Mouse (Mus musculus) hindbrain, embryonic 16.5 days (tissue): Measurements from ENCODE around the gene Gna13. TPM values are rescaled to one million over a fixed set of nuclear protein-coding genes. Genes with fewer than 3 reads are reported as not detected.

Source experiments
- ATAC-seq: fragments of 200-750 bp; cut with Nextera tagmentation; 2 replicates; pipeline ENCODE4 v1.8.0; 2017; ENCODE audit warnings: moderate TSS enrichment, moderate library complexity
- H3K27ac ChIP-seq: fragments of 300-500 bp; sonication (generic); 2 replicates; pipeline ENCODE4 v1.5.1; 2014; ENCODE audit warnings: low read depth, mild to moderate bottlenecking, control low read depth, low read length, moderate library complexity
- H3K27me3 ChIP-seq: fragments of 300-500 bp; sonication (generic); replicated peaks from 2 replicates; pipeline ENCODE4 v1.6.1; 2014; ENCODE audit warnings: low read length; ENCODE audit not compliant: control insufficient read depth, insufficient read depth
- H3K36me3 ChIP-seq: fragments of 300-500 bp; sonication (generic); 2 replicates; pipeline ENCODE4 v1.6.1; 2014; ENCODE audit warnings: mild to moderate bottlenecking, low read length, moderate library complexity, mixed read lengths; ENCODE audit not compliant: control insufficient read depth, insufficient read depth
- H3K4me1 ChIP-seq: fragments of 300-500 bp; sonication (generic); 2 replicates; pipeline ENCODE4 v1.6.1; 2014; ENCODE audit warnings: low read depth, low read length; ENCODE audit not compliant: control insufficient read depth, insufficient read depth
- H3K4me2 ChIP-seq: fragments of 300-500 bp; sonication (generic); 2 replicates; pipeline ENCODE4 v1.6.1; 2014; ENCODE audit warnings: mild to moderate bottlenecking, low read length, control low read depth, moderate library complexity
- H3K4me3 ChIP-seq: fragments of 300-500 bp; sonication (generic); 2 replicates; pipeline ENCODE4 v1.5.1; 2014; ENCODE audit warnings: mild to moderate bottlenecking, low read length, control low read depth, moderate library complexity
- H3K9ac ChIP-seq: fragments of 300-500 bp; sonication (generic); 2 replicates; pipeline ENCODE4 v1.6.1; 2014; ENCODE audit warnings: low read depth, mild to moderate bottlenecking, control low read depth, low read length, moderate library complexity
- H3K9me3 ChIP-seq: fragments of 300-500 bp; sonication (generic); 2 replicates; pipeline ENCODE4 v1.6.1; 2014; ENCODE audit warnings: mild to moderate bottlenecking, low read length, moderate library complexity; ENCODE audit not compliant: control insufficient read depth
- WGBS: fragments of 180-500 bp; shearing (Covaris S2); extraction: QIAGEN DNeasy Blood & Tissue Kit; methylation state at CpG from one replicate; pipeline ENCODE4 v1.1.7; 2014; 5-methylcytosine and 5-hydroxymethylcytosine counted together
- polyA plus RNA-seq: library from polyadenylated mRNA; unstranded; fragments of >200 nt; fragmentation: Nextera tagmentation; extraction: Ambion mirVana; gene quantifications from 2 replicates; pipeline ENCODE4 v1.2.1, GENCODE M21; 2015

Gene Gna13
- polyA plus RNA-seq, 1 experiment from 2014 or later, result 21.3 TPM

DNA sequence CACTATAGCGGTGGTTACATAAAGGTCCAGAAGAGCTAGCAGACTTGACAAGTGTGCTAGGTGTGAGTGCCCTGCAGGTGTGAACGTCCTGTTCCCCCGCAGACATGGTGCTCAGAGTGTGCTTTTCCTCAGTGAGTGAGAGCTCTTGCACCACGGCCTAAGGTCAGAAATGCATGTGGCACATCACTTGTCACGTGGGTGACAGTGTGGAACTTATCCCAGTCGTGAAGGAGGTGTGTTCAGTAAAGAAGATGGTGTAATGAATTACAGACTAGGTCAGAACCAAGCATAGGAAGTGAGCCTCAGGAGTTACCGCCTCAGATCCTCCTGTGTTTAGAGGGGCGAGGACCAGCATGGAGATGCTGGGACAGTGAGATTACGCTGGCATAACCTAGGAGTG lies 32.7 kb downstream of the Gna13 start:
- Histone ChIP-seq H3K36me3 (peaks cover 14% of the 10 kb centered on the region), H3K9me3 (no peaks in the 10 kb centered on the region), H3K4me3 (no peak overlapping the region), H3K4me1 (no peaks in the 10 kb centered on the region; the same call in 1 of the 2 replicates), H3K9ac (no peak overlapping the region), H3K27me3 (no peaks in the 10 kb centered on the region), H3K27ac (no peak overlapping the region), H3K4me2 (no peak overlapping the region)
- no peak for ATAC-seq
- 90% methylated on average over 9 of the region's 9 CpGs for WGBS

DNA sequence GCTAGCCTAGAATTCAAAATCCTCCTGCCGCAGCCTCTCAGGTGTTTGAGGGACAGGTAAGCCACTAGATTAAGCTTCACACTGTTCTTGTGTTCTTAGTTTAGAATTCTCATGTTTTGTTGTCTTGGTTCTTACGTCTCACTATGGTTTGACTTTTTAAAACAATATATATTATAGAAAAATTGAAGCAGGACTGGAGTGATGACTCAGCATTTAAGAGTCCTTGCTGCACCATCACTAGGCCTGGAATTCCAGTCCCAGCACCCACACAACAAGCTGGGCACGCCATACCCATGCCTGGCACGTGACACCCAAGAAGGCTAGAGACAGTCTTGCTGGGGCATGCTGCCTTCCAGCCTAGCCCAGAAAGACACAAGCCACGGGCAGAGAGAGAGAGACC lies 43.8 kb downstream of the Gna13 start:
- Histone ChIP-seq H3K4me2 (no peak overlapping the region), H3K4me3 (no peak overlapping the region), H3K9me3 (no peaks in the 10 kb centered on the region), H3K27ac (no peak overlapping the region), H3K9ac (no peak overlapping the region), H3K4me1 (no peaks in the 10 kb centered on the region), H3K36me3 (no peaks in the 10 kb centered on the region), H3K27me3 (no peaks in the 10 kb centered on the region)
- WGBS, result 90% methylated on average over 5 of the region's 5 CpGs
- ATAC-seq, result no peak

DNA sequence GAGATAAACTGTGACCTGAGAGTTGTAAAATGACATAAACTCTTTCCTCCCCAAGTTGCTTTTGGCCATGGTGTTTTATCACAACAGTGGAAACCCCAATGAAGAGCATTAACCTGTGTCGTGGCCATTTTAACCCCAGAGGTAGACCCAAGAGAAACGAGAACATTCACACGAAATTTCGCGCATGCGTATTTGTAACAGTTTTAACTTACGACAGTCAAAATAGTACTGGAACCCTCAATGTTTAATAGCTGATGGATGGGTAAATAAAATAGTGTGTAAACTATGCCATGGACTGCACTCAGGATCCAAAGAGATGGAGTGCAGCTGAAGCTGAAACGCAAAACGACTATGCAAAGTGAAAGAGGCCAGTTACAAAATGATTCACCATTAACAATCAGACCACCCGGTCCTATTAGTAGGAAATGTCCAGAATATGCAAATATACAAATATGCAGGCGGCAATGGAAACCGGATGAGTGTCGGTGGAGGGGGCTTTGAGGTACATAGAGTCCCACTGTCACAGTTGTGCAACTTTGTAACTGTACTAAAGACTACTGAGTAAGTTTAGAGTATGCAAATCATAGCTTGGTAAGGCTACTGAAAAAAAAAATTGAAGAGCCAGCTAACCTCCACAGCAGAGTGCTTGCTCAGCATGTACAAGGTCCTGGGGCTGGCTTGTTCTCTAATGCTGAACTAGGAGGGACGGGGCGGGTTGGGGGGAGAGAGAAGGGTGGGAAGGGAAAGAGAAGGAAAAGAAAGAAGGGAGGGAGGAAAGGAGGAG lies 47.8 kb downstream of the Gna13 start:
- no peak overlapping the region for H3K9ac ChIP-seq
- no peaks in the 10 kb centered on the region for H3K4me1 ChIP-seq
- no peaks in the 10 kb centered on the region for H3K36me3 ChIP-seq
- no peak overlapping the region for H3K4me3 ChIP-seq
- no peaks in the 10 kb centered on the region for H3K27me3 ChIP-seq
- H3K27ac ChIP-seq, result no peak overlapping the region
- H3K4me2 ChIP-seq, result no peak overlapping the region
- 92% methylated on average over 15 of the region's 15 CpGs for WGBS
- no peak for ATAC-seq
- H3K9me3 ChIP-seq, result no peaks in the 10 kb centered on the region

DNA sequence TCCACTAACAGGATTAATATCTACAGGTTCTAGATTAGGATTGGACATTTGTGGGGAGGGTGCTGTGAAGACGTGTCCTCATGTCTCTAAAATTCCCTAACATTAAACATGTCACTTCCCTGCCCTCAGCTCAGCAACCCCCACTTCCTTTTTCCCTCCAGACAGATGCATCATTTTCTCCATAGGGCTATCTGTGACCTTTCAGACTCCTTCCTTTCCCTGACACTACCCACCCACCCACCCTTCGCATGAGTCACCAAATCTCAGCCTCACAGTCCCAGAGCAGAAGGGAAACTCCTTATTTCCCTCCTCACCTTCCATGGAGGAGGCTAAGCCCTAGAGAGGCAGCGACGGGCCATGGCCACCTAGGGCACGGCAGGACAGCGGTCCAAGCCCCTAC lies 51.0 kb downstream of the Gna13 start, which contains the start of gene 9930022D16Rik:
Gene 9930022D16Rik (plus strand): TSS at position 301 of the 400 bp plus-strand sequence.
- Histone ChIP-seq H3K4me1 (no peaks in the 10 kb centered on the region), H3K36me3 (no peaks in the 10 kb centered on the region), H3K27me3 (no peaks in the 10 kb centered on the region), H3K9ac (no peak within 1 kb of the TSS), H3K4me3 (no peak within 1 kb of the TSS), H3K4me2 (no peak within 1 kb of the TSS), H3K9me3 (no peaks in the 10 kb centered on the region), H3K27ac (no peak within 1 kb of the TSS)
- WGBS, result 94% methylated on average over 6 of the region's 6 CpGs
- no peak for ATAC-seq

DNA sequence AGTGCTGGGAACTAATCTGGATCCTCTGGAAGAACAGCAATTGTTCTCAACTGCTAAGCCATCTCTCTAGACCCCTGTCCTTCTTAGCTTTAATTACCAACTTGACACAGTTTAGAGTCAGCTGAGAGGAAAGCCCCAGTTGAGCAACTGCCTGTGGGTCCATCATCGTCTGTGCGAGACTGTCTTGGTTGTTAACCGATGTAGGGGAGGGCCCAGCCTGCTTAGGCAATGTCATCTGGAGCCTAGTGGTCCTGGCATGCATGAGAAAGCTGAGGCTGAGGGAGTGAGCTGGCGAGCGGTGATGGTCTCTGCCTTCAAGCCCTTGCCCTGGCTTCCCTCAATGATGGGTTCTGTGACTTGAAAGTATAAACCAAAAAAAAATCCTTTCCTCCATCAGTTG lies 52.2 kb downstream of the Gna13 start:
- H3K4me2 ChIP-seq, result no peak overlapping the region
- H3K27me3 ChIP-seq, result no peaks in the 10 kb centered on the region
- H3K27ac ChIP-seq, result no peak overlapping the region
- no peak overlapping the region for H3K4me3 ChIP-seq
- H3K36me3 ChIP-seq, result no peaks in the 10 kb centered on the region
- 84% methylated on average over 5 of the region's 5 CpGs for WGBS
- H3K4me1 ChIP-seq, result no peaks in the 10 kb centered on the region
- no peak overlapping the region for H3K9ac ChIP-seq
- H3K9me3 ChIP-seq, result no peaks in the 10 kb centered on the region
- no peak for ATAC-seq

DNA sequence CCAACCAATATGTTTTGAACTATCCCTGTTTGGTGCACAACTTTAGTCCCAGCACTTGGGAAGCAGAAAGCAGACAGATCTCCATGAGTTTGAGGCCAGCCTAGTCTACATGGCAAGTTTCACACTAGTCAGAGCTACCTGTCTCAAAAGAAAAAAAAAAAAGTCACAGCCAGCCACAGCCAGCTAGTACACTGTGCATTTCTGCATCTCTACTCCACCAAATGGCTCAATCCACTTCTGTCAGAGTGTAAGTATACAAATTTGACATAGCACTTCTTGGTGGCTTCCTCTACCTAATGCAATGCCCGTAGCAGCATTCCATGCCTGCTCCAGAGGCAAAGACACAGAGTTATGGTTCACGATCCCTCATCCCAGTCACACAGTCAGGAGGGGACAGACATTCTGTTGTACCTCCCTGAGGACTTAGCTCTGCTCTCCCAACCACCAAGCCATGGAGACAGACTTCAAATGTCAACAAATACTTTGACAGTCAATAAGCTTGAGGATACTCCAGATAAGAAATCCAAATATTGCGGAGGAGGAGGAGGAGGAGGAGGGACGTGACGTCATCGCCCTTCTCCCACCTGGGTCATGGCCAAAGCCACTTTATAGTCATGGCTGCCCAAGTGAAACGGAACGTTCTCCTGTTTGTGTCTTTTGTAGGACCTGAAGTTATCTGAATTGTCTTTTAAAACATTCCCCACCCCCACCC lies 54.2 kb downstream of the Gna13 start:
- Histone ChIP-seq H3K4me3 (no peak overlapping the region), H3K9ac (no peak overlapping the region), H3K27me3 (no peaks in the 10 kb centered on the region), H3K27ac (no peak overlapping the region), H3K4me2 (no peak overlapping the region), H3K9me3 (no peaks in the 10 kb centered on the region; the same call in 1 of the 2 replicates), H3K4me1 (no peaks in the 10 kb centered on the region), H3K36me3 (no peaks in the 10 kb centered on the region)
- no peak for ATAC-seq
- WGBS, result 90% methylated on average over 8 of the region's 8 CpGs

DNA sequence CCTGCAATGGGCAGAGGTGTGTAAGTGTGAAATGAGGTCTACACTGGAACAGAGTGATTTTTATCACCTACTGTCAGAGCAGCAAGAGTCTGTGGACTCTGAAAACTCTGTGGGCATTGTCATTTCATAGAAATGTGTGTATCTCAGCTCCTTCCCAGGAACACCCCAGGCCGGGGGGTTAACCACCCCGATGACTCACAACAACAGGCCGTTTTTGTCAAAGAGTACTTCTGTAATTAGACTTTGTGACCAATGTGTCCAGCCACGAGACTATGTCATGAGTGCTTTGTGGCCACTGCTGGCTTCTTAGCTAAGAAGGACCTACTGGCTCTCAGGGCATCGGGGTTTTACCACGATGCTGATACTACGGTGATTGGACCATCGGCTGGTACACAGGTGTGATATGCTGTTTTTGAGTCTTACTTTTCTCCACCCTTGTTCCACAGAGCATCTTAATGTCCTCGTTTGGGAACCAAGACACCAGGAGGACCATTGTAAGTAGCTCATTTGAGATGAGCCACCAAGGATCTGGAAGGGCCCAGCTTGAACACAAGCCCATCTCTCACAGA lies 54.9 kb downstream of the Gna13 start:
- Histone ChIP-seq H3K27ac (no peak overlapping the region), H3K9me3 (no peaks in the 10 kb centered on the region; the same call in 1 of the 2 replicates), H3K4me2 (no peak overlapping the region), H3K27me3 (no peaks in the 10 kb centered on the region), H3K4me1 (no peaks in the 10 kb centered on the region), H3K9ac (no peak overlapping the region), H3K36me3 (no peaks in the 10 kb centered on the region), H3K4me3 (no peak overlapping the region)
- ATAC-seq, result no peak
- WGBS, result 96% methylated on average over 9 of the region's 9 CpGs

DNA sequence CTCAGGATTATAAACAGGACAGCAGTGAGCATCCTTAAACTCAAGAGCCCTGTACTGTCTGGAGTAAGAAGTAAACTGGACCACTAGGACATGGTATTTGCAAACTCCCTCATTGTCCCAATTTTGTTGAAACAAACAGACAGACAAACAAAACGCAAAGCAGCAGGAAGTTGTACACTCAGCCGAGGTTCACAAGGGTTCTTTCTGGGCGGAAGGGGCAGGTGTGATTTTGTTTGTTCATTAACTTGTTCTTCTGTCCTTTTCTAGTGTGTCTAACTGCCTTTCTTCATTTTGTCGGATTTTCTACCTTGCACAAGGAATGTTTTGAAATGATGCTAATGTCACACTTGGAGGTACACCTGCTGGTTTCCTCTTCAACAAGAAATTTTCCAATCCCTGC lies 56.8 kb downstream of the Gna13 start:
- H3K4me2 ChIP-seq, result no peak overlapping the region
- H3K27me3 ChIP-seq, result no peaks in the 10 kb centered on the region
- no peaks in the 10 kb centered on the region for H3K36me3 ChIP-seq
- no peak overlapping the region for H3K9ac ChIP-seq
- 49% methylated on average over 4 of the region's 4 CpGs for WGBS
- no peak overlapping the region for H3K27ac ChIP-seq
- H3K4me3 ChIP-seq, result no peak overlapping the region
- no peaks in the 10 kb centered on the region; the same call in 1 of the 2 replicates for H3K9me3 ChIP-seq
- no peaks in the 10 kb centered on the region for H3K4me1 ChIP-seq
- ATAC-seq, result no peak

DNA sequence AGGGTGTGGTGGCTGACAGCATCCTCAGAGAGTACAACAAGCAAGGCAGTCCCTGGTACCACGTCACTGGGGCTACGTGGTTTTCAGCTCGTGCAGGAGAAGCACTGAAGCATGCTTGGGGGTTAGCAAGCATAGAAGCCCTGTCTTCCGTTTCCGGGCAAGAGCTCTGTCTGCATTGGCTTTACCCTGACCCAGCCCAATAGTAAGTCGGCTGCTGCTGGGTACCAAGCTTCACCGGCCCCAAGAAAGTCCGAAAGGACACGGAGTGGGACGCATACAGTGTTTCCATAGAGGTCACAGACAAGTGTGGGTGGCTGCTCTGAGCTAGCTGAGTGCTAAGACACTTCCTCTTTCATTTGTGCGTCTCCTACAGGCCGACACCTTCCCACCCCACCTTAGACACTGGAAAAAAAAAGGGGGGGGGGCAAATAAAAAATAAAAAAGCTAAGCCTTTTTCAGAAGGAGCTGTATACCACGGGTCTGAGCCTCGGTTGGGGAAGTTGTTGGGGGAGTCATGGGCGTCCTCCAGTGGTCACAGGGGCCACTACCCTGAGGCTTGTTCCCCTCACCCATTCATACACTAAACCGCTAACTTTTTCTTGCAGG lies 57.4 kb downstream of the Gna13 start:
- no peaks in the 10 kb centered on the region for H3K36me3 ChIP-seq
- H3K27ac ChIP-seq, result no peak overlapping the region
- no peak for ATAC-seq
- WGBS, result 44% methylated on average over 16 of the region's 16 CpGs
- no peaks in the 10 kb centered on the region for H3K27me3 ChIP-seq
- H3K4me3 ChIP-seq, result no peak overlapping the region
- no peaks in the 10 kb centered on the region for H3K4me1 ChIP-seq
- no peak overlapping the region for H3K9ac ChIP-seq
- H3K4me2 ChIP-seq, result no peak overlapping the region
- H3K9me3 ChIP-seq, result no peaks in the 10 kb centered on the region; the same call in 1 of the 2 replicates
